Mouse (Mus musculus): ENCODE data around the gene Dnaja3.

Dnaja3 gene

GRCm38 (mm10) chr16:4643670-4644419 is 4.1 kb downstream of the Dnaja3 start:
- DNase-seq (ENCODE audit: low spot score), result no peak

GRCm38 (mm10) chr16:4645867-4646266 is 6.1 kb downstream of the Dnaja3 start:
- DNase-seq (ENCODE audit: low spot score), result no peak

GRCm38 (mm10) chr16:4646831-4647230 is 7.0 kb downstream of the Dnaja3 start:
- DNase-seq (ENCODE audit: low spot score), result no peak

GRCm38 (mm10) chr16:4647651-4648141 is 7.9 kb downstream of the Dnaja3 start:
- no peak for DNase-seq (ENCODE audit: low spot score)

GRCm38 (mm10) chr16:4648416-4649023 is 8.7 kb downstream of the Dnaja3 start:
- no peak for DNase-seq (ENCODE audit: low spot score)

GRCm38 (mm10) chr16:4649211-4649610 is 9.4 kb downstream of the Dnaja3 start:
- no peak for DNase-seq (ENCODE audit: low spot score)

GRCm38 (mm10) chr16:4649692-4650091 is 9.9 kb downstream of the Dnaja3 start:
- no peak for DNase-seq (ENCODE audit: low spot score)

GRCm38 (mm10) chr16:4650161-4650560 is 10.4 kb downstream of the Dnaja3 start:
- no peak for DNase-seq (ENCODE audit: low spot score)

- DNase-seq (ENCODE audit: low spot score), result no peak
These were observed 11.3 kb downstream of the Dnaja3 start for GRCm38 (mm10) chr16:4651081-4651480.

GRCm38 (mm10) chr16:4651624-4652023 is 11.8 kb downstream of the Dnaja3 start:
- DNase-seq (ENCODE audit: low spot score), result no peak

GRCm38 (mm10) chr16:4652707-4653416 is 13.1 kb downstream of the Dnaja3 start:
- DNase-seq (ENCODE audit: low spot score), result no peak

- no peak for DNase-seq (ENCODE audit: low spot score)
These were observed 14.9 kb downstream of the Dnaja3 start for GRCm38 (mm10) chr16:4654706-4655105.

GRCm38 (mm10) chr16:4655251-4655734 is 15.5 kb downstream of the Dnaja3 start:
- no peak for DNase-seq (ENCODE audit: low spot score)

GRCm38 (mm10) chr16:4655764-4656570 is 16.2 kb downstream of the Dnaja3 start:
- no peak for DNase-seq (ENCODE audit: low spot score)

- DNase-seq (ENCODE audit: low spot score), result no peak
These were observed 16.8 kb downstream of the Dnaja3 start for GRCm38 (mm10) chr16:4656571-4657081.

GRCm38 (mm10) chr16:4658781-4659245 is 19.0 kb downstream of the Dnaja3 start:
- DNase-seq (ENCODE audit: low spot score), result no peak

- no peak for DNase-seq (ENCODE audit: low spot score)
These were observed 19.5 kb downstream of the Dnaja3 start for GRCm38 (mm10) chr16:4659326-4659725.

- DNase-seq (ENCODE audit: low spot score), result no peak
These were observed 21.8 kb downstream of the Dnaja3 start for GRCm38 (mm10) chr16:4661605-4662004.

GRCm38 (mm10) chr16:4663806-4664205 is 24.0 kb downstream of the Dnaja3 start:
- no peak for DNase-seq (ENCODE audit: low spot score)

- DNase-seq (ENCODE audit: low spot score), result no peak
These were observed 25.9 kb downstream of the Dnaja3 start for GRCm38 (mm10) chr16:4665726-4666125.

GRCm38 (mm10) chr16:4667190-4667808 is 27.5 kb downstream of the Dnaja3 start:
- peak; percentile 83 for DNase-seq (ENCODE audit: low spot score)

Measured in c-Kit-positive CD71-positive TER-119-positive erythroid progenitor cells, embryonic 14.5 days (primary cell).